Mouse (Mus musculus) spleen, adult 2 months (tissue): ENCODE measurements at regions not wholly inside any gene's neighbourhood (a gene's known extent, or its start where the extent isn't known, plus 50 kb on each side); places are given as distances from the start of the nearest gene placed in this dataset.

Experiments
- DNase-seq, 2 experiments: peaks; one replicate each; pipeline versions ENCODE4 v3.0.0 to v3.0.0-alpha.2; 2012 to 2021; ENCODE audit warnings: low spot score in 2 of 2, low read depth in 1 of 2
- H3K27ac ChIP-seq: fragments of 200-500 bp; 2 replicates; pipeline ENCODE4 v1.5.1; 2012; ENCODE audit warnings: low read length, inconsistent platforms; ENCODE audit not compliant: insufficient read depth
- H3K27me3 ChIP-seq: fragments of 200-500 bp; 2 replicates; pipeline ENCODE4 v1.6.1; 2012; ENCODE audit warnings: mild to moderate bottlenecking, moderate library complexity, low read length, inconsistent platforms; ENCODE audit not compliant: control insufficient read depth, insufficient read depth
- H3K36me3 ChIP-seq: fragments of 200-500 bp; 2 replicates; pipeline ENCODE4 v1.6.1; 2012; ENCODE audit warnings: mild to moderate bottlenecking, low read length, inconsistent platforms; ENCODE audit not compliant: control insufficient read depth, insufficient read depth
- H3K4me1 ChIP-seq: fragments of 200-500 bp; 2 replicates; pipeline ENCODE4 v1.6.1; 2011; ENCODE audit warnings: inconsistent platforms; ENCODE audit not compliant: control insufficient read depth, insufficient read depth, insufficient read length
- H3K4me3 ChIP-seq: fragments of 200-500 bp; 2 replicates; pipeline ENCODE4 v1.5.1; 2011; ENCODE audit warnings: mild to moderate bottlenecking, inconsistent platforms; ENCODE audit not compliant: insufficient read depth, insufficient read length; ENCODE audit errors: extremely low read depth
- CTCF ChIP-seq: fragments of 200-500 bp; IDR thresholded peaks from 2 replicates; pipeline ENCODE4 v1.5.1; 2011; ENCODE audit warnings: mild to moderate bottlenecking, inconsistent platforms; ENCODE audit not compliant: insufficient read depth, insufficient read length, insufficient replicate concordance; ENCODE audit errors: extremely low read depth
- POLR2A ChIP-seq: fragments of 200-500 bp; IDR thresholded peaks from 2 replicates; pipeline ENCODE4 v1.6.1; 2011; ENCODE audit warnings: low read depth, low read length, inconsistent platforms
- WGBS: fragments of 180-500 bp; shearing (Covaris S2); methylation state at CpG from one replicate; pipeline ENCODE4 v1.1.7; 2018; 5-methylcytosine and 5-hydroxymethylcytosine counted together

DNA sequence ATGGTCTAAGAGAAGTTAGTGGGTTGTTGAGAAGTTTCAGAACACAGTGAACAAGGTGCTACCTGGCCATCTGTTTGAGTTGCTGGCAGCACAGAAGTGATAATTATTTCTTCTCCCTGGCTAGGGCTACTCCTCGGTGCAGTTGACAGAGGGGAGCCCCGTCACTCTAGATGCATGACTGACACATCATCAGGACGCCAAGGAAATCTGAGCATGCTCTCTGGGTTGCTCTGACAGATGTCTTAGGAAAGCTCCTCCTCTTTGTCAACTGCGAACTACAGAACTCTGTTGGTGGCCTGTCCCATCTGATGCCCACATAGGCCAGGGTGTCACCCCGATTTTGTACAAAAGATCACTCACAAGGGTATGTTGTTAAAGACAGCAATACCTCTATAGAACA, 278.7 kb downstream of the Cog6 start:
- H3K27ac ChIP-seq = no peak overlapping the region
- H3K36me3 ChIP-seq = no peaks in the 10 kb centered on the region
- no peak overlapping the region for H3K4me3 ChIP-seq
- TF ChIP-seq CTCF (no peak), POLR2A (no peak)
- DNase-seq = no peak
- H3K27me3 ChIP-seq = no peaks in the 10 kb centered on the region
- WGBS = 78% methylated on average over 5 of the region's 5 CpGs
- peaks cover 11% of the 10 kb centered on the region; the same call in 1 of the 2 replicates for H3K4me1 ChIP-seq

DNA sequence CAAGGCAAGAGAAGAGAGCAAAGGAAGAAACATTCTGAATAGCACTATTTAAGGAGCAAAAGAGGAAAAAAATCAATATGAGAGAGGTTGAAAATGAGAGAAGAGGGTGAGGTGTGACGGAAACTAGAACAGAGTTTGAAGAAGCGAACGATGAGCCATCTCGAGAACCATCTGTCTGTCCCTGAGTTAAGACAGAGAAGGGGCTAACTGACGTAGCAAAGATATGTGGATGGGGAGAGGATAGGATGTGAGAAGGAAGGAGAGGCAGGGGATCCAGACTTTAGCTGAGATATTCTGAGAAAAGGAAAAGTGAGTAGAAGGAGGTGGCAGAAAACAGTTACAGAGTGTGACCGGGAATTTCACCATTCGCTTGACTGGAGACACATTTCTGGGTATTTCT, 281.1 kb downstream of the Cog6 start:
- H3K27ac ChIP-seq = no peak overlapping the region
- H3K36me3 ChIP-seq = no peaks in the 10 kb centered on the region
- peaks cover 12% of the 10 kb centered on the region; the same call in 1 of the 2 replicates for H3K4me1 ChIP-seq
- DNase-seq = no peak
- no peak for TF ChIP-seq POLR2A
- TF ChIP-seq CTCF = no peak
- H3K4me3 ChIP-seq = no peak overlapping the region
- WGBS = 95% methylated on average over 7 of the region's 7 CpGs
- no peaks in the 10 kb centered on the region for H3K27me3 ChIP-seq

DNA sequence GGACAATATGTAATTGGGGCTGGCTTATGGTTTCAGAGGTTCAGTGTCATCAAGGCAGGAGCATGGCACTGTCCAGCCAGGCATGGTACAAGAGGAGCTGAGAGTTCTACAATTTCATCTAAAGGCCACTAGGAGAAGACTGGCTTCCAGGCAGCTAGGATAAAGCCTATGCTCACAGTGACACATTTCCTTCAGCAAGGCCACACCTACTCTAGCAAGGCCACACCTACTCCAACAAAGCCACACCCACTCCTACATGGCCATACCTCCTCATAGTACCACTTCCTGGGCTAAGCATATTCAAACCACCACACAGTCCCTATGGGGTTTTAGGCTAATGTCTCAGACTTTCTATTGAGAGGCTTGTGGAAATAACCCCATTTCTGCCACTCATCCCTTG, 285.1 kb downstream of the Cog6 start:
- no peaks in the 10 kb centered on the region for H3K36me3 ChIP-seq
- no peak for TF ChIP-seq POLR2A
- TF ChIP-seq CTCF = no peak
- H3K27me3 ChIP-seq = no peaks in the 10 kb centered on the region
- H3K4me1 ChIP-seq = peaks cover 18% of the 10 kb centered on the region; the same call in 1 of the 2 replicates
- DNase-seq = peak; percentile 38 to 74
- H3K4me3 ChIP-seq = no peak overlapping the region
- H3K27ac ChIP-seq = no peak overlapping the region

DNA sequence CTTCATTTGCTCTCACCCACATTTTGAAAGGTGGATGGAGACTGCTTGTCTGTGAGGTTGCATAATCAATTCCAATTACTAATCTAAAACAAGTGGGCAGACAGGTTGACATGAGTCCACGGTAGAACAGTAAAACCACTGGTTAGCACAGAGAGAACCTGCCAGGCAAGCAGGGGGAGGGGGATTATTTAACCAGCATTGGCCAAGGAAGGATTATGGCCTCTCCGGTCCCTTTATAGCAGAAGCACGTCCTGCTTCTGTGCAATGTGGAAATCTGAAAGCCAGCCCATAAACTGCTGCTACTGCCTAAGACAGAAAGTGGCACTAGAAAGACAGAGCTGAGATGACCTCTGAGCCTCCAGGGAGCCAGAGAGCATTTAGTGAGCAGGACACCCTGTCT, 285.5 kb downstream of the Cog6 start:
- Histone ChIP-seq H3K4me3 (no peak overlapping the region), H3K4me1 (peaks cover 18% of the 10 kb centered on the region; the same call in 1 of the 2 replicates), H3K27me3 (no peaks in the 10 kb centered on the region), H3K36me3 (no peaks in the 10 kb centered on the region), H3K27ac (no peak overlapping the region)
- no peak for DNase-seq
- TF ChIP-seq CTCF (no peak), POLR2A (no peak)
- 89% methylated on average over 3 of the region's 3 CpGs for WGBS

DNA sequence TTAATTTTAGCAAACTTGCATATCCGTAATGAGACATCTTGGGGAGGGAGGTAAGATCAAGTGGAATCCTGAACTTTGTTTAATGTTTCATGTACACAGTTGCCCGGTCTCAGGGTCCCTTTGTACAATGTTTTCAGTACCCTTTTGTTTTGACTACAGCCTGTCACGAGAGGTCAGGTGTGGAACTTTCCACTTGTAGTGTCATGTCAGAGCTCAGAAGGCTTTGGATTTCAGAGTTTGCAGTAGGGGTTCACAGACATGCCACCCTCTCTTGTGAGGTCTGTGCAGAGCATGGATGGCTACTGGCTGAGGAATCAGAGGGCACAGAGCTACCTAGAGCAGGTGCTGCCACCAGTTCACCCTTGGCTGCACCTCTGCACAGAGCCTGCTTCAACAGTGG, 287.3 kb downstream of the Cog6 start:
- no peak for DNase-seq
- no peaks in the 10 kb centered on the region for H3K36me3 ChIP-seq
- no peak overlapping the region for H3K4me3 ChIP-seq
- TF ChIP-seq CTCF (no peak), POLR2A (no peak)
- H3K27ac ChIP-seq = no peak overlapping the region
- peaks cover 18% of the 10 kb centered on the region; the same call in 1 of the 2 replicates for H3K4me1 ChIP-seq
- 84% methylated on average over 3 of the region's 3 CpGs for WGBS
- no peaks in the 10 kb centered on the region for H3K27me3 ChIP-seq

DNA sequence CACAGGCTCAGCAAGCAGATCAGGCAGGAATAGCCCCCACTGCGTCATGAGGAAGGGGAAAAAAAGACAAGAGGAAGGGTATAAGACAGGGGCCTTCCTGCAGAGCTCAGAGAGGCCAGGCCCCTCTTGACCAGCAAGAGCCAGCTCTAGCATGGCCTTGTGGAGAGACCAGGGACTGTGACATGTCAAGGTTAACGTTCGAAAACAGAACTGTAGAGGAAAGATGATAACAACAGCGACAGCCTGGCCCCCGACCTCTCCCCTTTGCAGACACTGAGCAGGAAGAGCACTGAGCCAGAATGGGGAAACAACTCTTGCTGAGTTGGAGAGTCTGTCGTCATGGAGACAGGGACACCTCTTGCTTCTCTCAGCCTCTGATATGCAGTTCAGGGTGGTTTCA, 288.2 kb downstream of the Cog6 start:
- H3K4me3 ChIP-seq = no peak overlapping the region
- no peaks in the 10 kb centered on the region for H3K36me3 ChIP-seq
- peaks cover 18% of the 10 kb centered on the region; the same call in 1 of the 2 replicates for H3K4me1 ChIP-seq
- 22% methylated on average over 6 of the region's 6 CpGs for WGBS
- no peak overlapping the region for H3K27ac ChIP-seq
- peak in 1 of 2 experiments; percentile 26 for DNase-seq
- TF ChIP-seq POLR2A (no peak), CTCF (no peak)
- no peaks in the 10 kb centered on the region for H3K27me3 ChIP-seq

DNA sequence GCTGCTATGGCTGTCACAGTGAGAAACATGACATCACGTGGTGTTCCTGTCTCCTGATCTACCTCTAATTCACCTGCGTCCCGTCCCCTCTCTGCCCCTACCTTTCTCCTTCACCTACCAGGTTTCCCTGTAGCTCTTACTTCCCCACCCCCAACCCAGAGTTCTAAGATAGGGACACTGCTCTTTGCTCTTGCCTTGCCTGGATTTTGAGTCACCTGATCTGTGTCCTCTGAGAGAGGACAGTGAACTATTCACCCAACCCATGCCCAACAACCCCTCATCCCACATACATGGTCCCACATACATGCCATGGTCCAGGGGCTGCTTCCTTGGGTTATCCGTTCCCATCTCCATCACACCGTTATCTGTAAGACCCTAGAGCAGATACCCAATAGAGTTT, 288.6 kb downstream of the Cog6 start:
- 95% methylated on average over 5 of the region's 5 CpGs for WGBS
- DNase-seq = no peak
- TF ChIP-seq POLR2A = no peak
- no peak for TF ChIP-seq CTCF
- Histone ChIP-seq H3K4me3 (no peak overlapping the region), H3K27ac (no peak overlapping the region), H3K27me3 (no peaks in the 10 kb centered on the region), H3K36me3 (no peaks in the 10 kb centered on the region), H3K4me1 (peaks cover 18% of the 10 kb centered on the region; the same call in 1 of the 2 replicates)

DNA sequence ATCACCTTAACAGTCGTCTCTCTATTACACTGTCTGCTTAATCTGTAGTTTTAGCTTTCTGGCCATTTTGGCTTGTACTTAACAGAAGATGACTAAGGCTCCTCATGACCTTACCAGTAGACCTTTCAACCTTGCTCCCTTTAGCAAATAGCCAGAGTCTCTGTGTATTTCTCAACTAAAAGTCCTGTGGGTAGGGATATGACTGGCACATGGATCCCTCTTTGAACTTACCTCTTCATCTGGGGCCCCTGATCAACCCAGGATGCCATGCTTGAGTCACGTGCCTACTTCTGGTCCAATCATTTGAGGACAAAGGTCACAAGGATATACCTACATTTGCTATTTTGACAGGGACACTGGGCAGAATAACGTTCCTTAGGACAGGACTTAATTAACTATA, 292.7 kb downstream of the Cog6 start:
- Histone ChIP-seq H3K27ac (no peak overlapping the region), H3K4me1 (peaks cover 8% of the 10 kb centered on the region; the same call in 1 of the 2 replicates), H3K27me3 (no peaks in the 10 kb centered on the region), H3K4me3 (no peak overlapping the region), H3K36me3 (no peaks in the 10 kb centered on the region)
- DNase-seq = no peak
- WGBS = 88% methylated on average over 3 of the region's 3 CpGs
- TF ChIP-seq CTCF = no peak
- TF ChIP-seq POLR2A = no peak
